ENCODE assay signal across 8 mouse cellular contexts in the genomic region with DNA sequence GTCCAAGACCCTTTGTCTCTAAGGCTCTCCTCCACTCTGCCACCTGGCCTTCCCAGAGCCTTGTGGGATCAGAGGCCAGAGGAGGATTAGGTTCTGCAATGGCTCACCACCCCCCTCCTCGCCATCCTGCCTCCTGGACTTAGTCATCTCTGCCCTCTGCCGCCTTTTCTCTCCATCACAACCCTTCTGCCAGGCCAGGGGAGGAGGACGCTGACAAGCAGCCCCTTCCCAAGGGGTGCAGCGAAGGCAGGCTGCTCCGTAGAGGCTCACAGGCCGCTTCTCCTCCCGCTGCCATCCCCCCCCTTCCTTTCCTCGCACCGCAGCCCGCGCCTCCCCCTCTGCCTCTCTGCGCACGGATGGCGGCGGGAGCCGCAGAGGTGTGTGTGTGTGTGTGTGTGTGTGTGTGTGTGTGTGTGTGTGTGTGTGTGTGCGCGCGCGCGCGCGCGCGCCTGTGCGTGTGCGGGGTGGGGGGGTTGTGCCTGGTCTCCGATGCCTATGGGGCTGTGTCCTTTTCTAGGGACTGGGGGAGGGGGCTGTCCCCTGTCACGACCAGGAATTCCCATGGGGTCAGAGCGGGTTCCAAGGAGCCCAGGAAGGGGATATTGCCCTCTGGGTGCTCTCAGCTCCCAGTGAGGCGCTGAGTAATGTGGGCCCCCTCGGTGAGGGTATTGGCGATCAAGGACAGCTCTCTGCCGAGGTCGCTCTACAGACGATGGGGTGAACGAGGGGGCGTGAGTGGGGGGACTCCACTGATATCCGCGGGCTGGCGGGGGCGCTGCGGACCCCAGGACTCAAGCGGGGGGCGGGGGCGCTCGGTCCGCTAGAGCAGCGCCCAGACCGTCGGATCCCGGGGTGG. TPM values are rescaled to one million over a fixed set of nuclear protein-coding genes. Genes with fewer than 3 reads are reported as not detected.
DNase-seq lines count a peak whose midpoint lies in the region; ATAC-seq lines count a peak whose summit lies in the region.

Gene Ciz1 (plus strand): TSS at position 177 of the 856 bp plus-strand sequence.

- H3K27me3 ChIP-seq in forebrain, embryonic 15.5 days = no peaks in the 10 kb centered on the region
- H3K27me3 ChIP-seq in hindbrain, embryonic 11.5 days (ENCODE audit: control insufficient read depth, insufficient read depth, low read length) = no peaks in the 10 kb centered on the region; the same call in 1 of the 2 replicates
- H3K27me3 ChIP-seq in midbrain, embryonic 15.5 days (replicated peaks) = no peaks in the 10 kb centered on the region

- peak; percentile 59 to 69 for DNase-seq in left cerebral cortex, adult 18-20 months (ENCODE audit: low spot score in 2 of 2)
- DNase-seq in left cerebral cortex, adult 11 months (ENCODE audit: low spot score) = no peak
- DNase-seq in cerebellum, adult 11-12 months = peak; percentile 85
- peak; percentile 61 for DNase-seq in hindbrain, embryonic 11.5 days (ENCODE audit: low spot score)
- peak; percentile 68 to 70 for DNase-seq in left cerebral cortex, postnatal 14 days (ENCODE audit: low spot score in 2 of 2)
- DNase-seq in thymus, postnatal 14 days = peak; percentile 61

- intact Hi-C loops in left cerebral cortex, postnatal 14 days (cut with DNase I) = no loop called here

- H3K4me3 ChIP-seq in forebrain, embryonic 15.5 days = peak within 1 kb of the TSS; percentile 54
- peak within 1 kb of the TSS; percentile 60 for H3K4me3 ChIP-seq in hindbrain, embryonic 11.5 days (ENCODE audit: low read depth, low read length)
- peak within 1 kb of the TSS; percentile 85 for H3K4me3 ChIP-seq in midbrain, embryonic 15.5 days

- H3K4me2 ChIP-seq in forebrain, embryonic 15.5 days (replicated peaks) = peak within 1 kb of the TSS; percentile 67
- H3K4me2 ChIP-seq in hindbrain, embryonic 11.5 days (replicated peaks; ENCODE audit: low read depth, low read length) = peak within 1 kb of the TSS; percentile 92
- H3K4me2 ChIP-seq in midbrain, embryonic 15.5 days = peak within 1 kb of the TSS; percentile 57

- no peaks in the 10 kb centered on the region for H3K36me3 ChIP-seq in forebrain, embryonic 15.5 days
- no peaks in the 10 kb centered on the region for H3K36me3 ChIP-seq in hindbrain, embryonic 11.5 days (ENCODE audit: control insufficient read depth, insufficient read depth, low read length)
- no peaks in the 10 kb centered on the region; the same call in 1 of the 2 replicates for H3K36me3 ChIP-seq in midbrain, embryonic 15.5 days (replicated peaks)

- H3K4me1 ChIP-seq in forebrain, embryonic 15.5 days = peaks cover 14% of the 10 kb centered on the region
- H3K4me1 ChIP-seq in hindbrain, embryonic 11.5 days (replicated peaks; ENCODE audit: control insufficient read depth, insufficient read depth, low read length) = peaks cover 6% of the 10 kb centered on the region; the same call in 1 of the 2 replicates
- peaks cover 34% of the 10 kb centered on the region for H3K4me1 ChIP-seq in midbrain, embryonic 15.5 days

- no peaks in the 10 kb centered on the region for H3K9me3 ChIP-seq in forebrain, embryonic 15.5 days
- no peaks in the 10 kb centered on the region for H3K9me3 ChIP-seq in hindbrain, embryonic 11.5 days (ENCODE audit: control insufficient read depth, low read length)
- H3K9me3 ChIP-seq in midbrain, embryonic 15.5 days = no peaks in the 10 kb centered on the region

- H3K27ac ChIP-seq in forebrain, embryonic 15.5 days (replicated peaks) = peak within 1 kb of the TSS; percentile 75
- H3K27ac ChIP-seq in hindbrain, embryonic 11.5 days (ENCODE audit: low read depth, low read length) = peak within 1 kb of the TSS; percentile 67
- H3K27ac ChIP-seq in midbrain, embryonic 15.5 days = peak within 1 kb of the TSS; percentile 97

- peak within 1 kb of the TSS; percentile 59 for H3K9ac ChIP-seq in forebrain, embryonic 15.5 days (replicated peaks)
- H3K9ac ChIP-seq in hindbrain, embryonic 11.5 days (ENCODE audit: low read depth, low read length) = peak within 1 kb of the TSS; percentile 71
- H3K9ac ChIP-seq in midbrain, embryonic 15.5 days = peak within 1 kb of the TSS; percentile 96

- 0% methylated on average over 50 of the region's 52 CpGs for WGBS in forebrain, embryonic 15.5 days
- WGBS in hindbrain, embryonic 11.5 days = 1% methylated on average over 32 of the region's 52 CpGs
- WGBS in midbrain, embryonic 15.5 days = under 1% methylated on average over 32 of the region's 52 CpGs

- peak; percentile 69 for ATAC-seq in forebrain, embryonic 15.5 days (replicated peaks)
- peak; percentile 72 for ATAC-seq in hindbrain, embryonic 11.5 days (ENCODE audit: low FRiP score)
- ATAC-seq in midbrain, embryonic 15.5 days (replicated peaks) = peak; percentile 75

RNA-seq across cellular contexts. Expression of gene Ciz1, which starts in this region (rescaled TPM):
- total RNA-seq in left cerebral cortex, adult 18-20 months (2021) = 10 to 100 TPM; 66.4 to 78.3 TPM
- 54.0 and 55.3 TPM in 2 replicates for polyA plus RNA-seq in forebrain, embryonic 15.5 days (2015; fragmentation: Nextera tagmentation; extraction: Ambion mirVana)
- polyA plus RNA-seq in hindbrain, embryonic 11.5 days (2014; fragmentation: Nextera tagmentation; extraction: Ambion mirVana) = 42.4 and 49.0 TPM in 2 replicates
- total RNA-seq in left cerebral cortex, postnatal 14 days (2021) = 10 to 100 TPM; 69.5 to 79.0 TPM
- polyA plus RNA-seq in midbrain, embryonic 15.5 days (2015; fragmentation: Nextera tagmentation; extraction: Ambion mirVana) = 62.5 and 64.4 TPM in 2 replicates
